Mouse (Mus musculus): ENCODE measurements around the gene Pakap.

DNA sequence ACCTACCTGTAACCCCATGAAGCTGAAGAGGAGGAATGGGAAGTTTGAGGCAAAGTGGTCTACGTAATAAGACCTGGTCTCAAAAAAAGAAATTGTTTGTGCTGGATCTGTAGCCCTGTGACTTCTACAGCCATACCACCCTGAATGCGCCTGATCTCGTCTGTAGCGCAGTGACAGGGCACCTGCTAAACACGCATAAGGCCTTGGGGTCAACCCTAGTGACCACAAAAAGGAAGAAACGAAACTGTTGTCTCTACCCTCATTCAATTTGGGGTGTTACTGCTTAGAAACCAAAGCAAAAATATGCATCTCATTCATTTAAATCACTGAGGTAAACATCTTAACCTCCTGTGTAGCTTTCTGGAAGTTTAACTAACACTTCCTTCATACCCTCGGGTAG is 136.6 kb downstream of the Pakap start:
- no peak for TF ChIP-seq POLR2A (IDR thresholded peaks at IDR 0.05; ENCODE audit: low read depth, low read length)
- no peak for TF ChIP-seq CTCF (conservative IDR thresholded peaks at IDR 0.05; ENCODE audit: insufficient read depth, insufficient read length, low read depth, low read length)
